Mouse (Mus musculus): ENCODE results near the gene Nup62. TPM values are rescaled to one million over a fixed set of nuclear protein-coding genes. Genes with fewer than 3 reads are reported as not detected.

The Nup62 gene
- polyA plus RNA-seq, 1 experiment from 2014 or later = 57.6 TPM

DNA sequence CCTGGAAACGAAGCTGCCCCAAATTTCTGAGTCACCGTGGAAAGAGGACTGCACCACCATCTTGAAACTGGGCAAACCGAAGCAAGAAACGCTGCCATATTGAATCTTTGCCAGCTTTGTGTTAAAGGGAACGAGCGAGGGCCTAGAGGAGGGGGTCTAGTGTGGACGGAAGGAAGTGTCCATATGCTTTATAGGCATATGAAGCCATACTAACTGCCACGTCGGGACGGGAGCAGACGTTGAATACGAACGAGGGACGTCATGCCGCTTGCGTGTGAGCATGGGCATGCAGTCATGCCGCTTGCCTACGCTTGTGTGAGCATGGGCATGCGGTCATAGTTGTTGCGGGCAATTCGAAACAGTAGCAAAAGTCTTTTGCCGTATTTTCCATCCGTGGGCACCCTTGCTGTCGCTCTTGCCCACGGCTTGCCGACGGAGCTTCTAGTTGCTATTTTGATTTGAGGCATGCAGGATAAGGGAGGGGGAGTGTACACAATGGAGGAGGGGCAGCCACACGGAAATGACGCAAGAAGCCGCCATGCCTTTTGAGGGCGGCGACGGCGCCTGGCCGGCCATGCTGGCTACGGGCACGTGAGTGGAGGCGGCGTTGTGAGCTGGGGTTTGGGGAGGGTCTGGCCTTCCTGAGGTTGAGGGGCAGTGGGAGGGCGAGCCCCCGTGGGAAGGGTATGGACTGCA, 33.7 kb downstream of the Nup62 start:
- Histone ChIP-seq H3K9ac (ENCODE audit: low read depth, low read length) (peak overlapping the region; percentile 78), H3K27ac (peak overlapping the region; percentile 97), H3K27me3 (ENCODE audit: insufficient read depth, low read length) (no peaks in the 10 kb centered on the region), H3K4me1 (replicated peaks; ENCODE audit: insufficient read depth, low read length) (peaks cover 15% of the 10 kb centered on the region), H3K36me3 (ENCODE audit: insufficient read depth, low read length) (peaks cover 21% of the 10 kb centered on the region), H3K4me2 (ENCODE audit: low read length) (peak overlapping the region; percentile 75), H3K9me3 (replicated peaks; ENCODE audit: low read length) (no peaks in the 10 kb centered on the region), H3K4me3 (replicated peaks; ENCODE audit: low read depth, low read length) (peak overlapping the region; percentile 73)
- DNase-seq (ENCODE audit: low spot score) (peak; percentile 98), ATAC-seq (replicated peaks; ENCODE audit: low FRiP score, low read depth) (peak; percentile 40)
- no peak for TF ChIP-seq CTCF (IDR thresholded peaks at IDR 0.05; ENCODE audit: low read depth)
- WGBS = under 1% methylated on average over 41 of the region's 41 CpGs

DNA sequence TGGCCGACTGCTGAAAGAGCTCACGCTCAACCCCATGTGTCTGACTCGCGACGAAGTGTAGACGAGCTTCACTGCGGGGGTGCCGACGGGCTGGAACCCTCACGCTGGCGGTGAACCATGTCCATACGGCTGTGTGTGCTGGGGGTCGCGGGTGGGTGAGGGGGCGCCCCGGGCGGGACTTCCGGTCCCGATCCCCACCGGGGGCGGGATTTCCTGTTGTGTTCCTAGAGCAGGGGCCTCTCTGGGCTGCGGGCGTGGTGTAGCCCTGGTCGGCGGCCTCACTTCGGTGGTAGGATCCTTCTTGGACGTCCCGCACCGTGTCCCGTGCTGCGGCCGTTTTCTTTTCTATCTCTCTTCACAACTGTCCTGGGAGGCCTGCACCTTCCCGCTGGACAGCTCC, 34.3 kb downstream of the Nup62 start:
- TF ChIP-seq CTCF (IDR thresholded peaks at IDR 0.05; ENCODE audit: low read depth) = 0 out of 2 replicates have a peak, but pooled peaks have one; percentile 24
- H3K9ac ChIP-seq (ENCODE audit: low read depth, low read length) = peak overlapping the region; percentile 78
- H3K27me3 ChIP-seq (ENCODE audit: insufficient read depth, low read length) = no peaks in the 10 kb centered on the region
- H3K4me1 ChIP-seq (replicated peaks; ENCODE audit: insufficient read depth, low read length) = peaks cover 19% of the 10 kb centered on the region
- ATAC-seq (replicated peaks; ENCODE audit: low FRiP score, low read depth) = peak; percentile 16
- peak overlapping the region; percentile 97 for H3K27ac ChIP-seq
- H3K36me3 ChIP-seq (ENCODE audit: insufficient read depth, low read length) = peaks cover 15% of the 10 kb centered on the region
- peak overlapping the region; percentile 73 for H3K4me3 ChIP-seq (replicated peaks; ENCODE audit: low read depth, low read length)
- H3K4me2 ChIP-seq (ENCODE audit: low read length) = peak overlapping the region; percentile 75
- WGBS = 0% methylated on average over 33 of the region's 33 CpGs
- H3K9me3 ChIP-seq (replicated peaks; ENCODE audit: low read length) = no peaks in the 10 kb centered on the region
- DNase-seq (ENCODE audit: low spot score) = peak; percentile 90

DNA sequence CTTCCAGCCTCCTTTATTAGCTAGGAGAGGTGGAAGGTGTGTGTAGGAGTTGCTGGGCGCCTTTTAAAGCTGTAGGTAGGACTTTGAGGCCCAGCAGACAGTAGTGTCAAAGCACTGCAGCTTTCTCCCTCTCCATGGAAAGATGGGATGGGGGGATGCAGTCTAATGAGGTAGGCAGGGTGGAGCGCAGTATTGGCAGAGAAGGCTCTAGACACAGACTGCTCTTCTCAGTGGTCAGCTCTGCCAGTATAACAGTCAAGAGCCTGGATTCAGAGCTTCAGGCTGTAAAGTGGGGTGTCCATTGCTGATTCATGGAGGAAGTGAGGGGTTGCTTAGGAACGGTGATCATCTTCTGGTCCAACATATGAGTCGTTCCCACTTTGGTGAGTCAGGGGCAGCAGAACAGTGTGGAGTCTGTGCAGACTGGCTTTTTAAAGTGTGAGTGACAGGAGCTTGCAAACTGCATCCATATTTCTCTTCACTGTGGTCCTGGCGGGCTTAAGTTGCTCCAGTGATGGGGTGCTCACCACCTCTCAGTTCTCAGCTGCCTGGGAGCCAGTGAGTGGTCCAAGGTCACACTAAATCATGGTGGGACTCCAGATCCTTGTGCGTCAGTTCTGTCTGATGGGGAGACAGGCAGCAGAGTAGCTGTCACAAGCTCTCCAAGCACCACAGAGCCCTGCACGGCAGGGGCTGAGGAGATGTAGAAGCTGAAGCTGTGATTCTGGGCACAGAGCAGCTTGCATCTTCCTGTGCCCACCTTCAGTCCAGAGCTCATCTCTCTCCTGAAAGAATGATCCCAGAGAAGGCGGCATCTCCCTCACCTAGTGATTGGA, 35.1 kb downstream of the Nup62 start:
- Histone ChIP-seq H3K9ac (ENCODE audit: low read depth, low read length) (peak overlapping the region; percentile 78), H3K27ac (peak overlapping the region; percentile 97), H3K9me3 (replicated peaks; ENCODE audit: low read length) (no peaks in the 10 kb centered on the region), H3K4me2 (ENCODE audit: low read length) (peak overlapping the region; percentile 75), H3K4me3 (replicated peaks; ENCODE audit: low read depth, low read length) (peak overlapping the region; percentile 73), H3K27me3 (ENCODE audit: insufficient read depth, low read length) (no peaks in the 10 kb centered on the region), H3K36me3 (ENCODE audit: insufficient read depth, low read length) (peaks cover 6% of the 10 kb centered on the region; the same call in 1 of the 2 replicates), H3K4me1 (replicated peaks; ENCODE audit: insufficient read depth, low read length) (peaks cover 28% of the 10 kb centered on the region)
- 72% methylated on average over 8 of the region's 8 CpGs for WGBS
- ATAC-seq (replicated peaks; ENCODE audit: low FRiP score, low read depth) (no peak), DNase-seq (ENCODE audit: low spot score) (no peak)
- TF ChIP-seq CTCF (IDR thresholded peaks at IDR 0.05; ENCODE audit: low read depth) = no peak

DNA sequence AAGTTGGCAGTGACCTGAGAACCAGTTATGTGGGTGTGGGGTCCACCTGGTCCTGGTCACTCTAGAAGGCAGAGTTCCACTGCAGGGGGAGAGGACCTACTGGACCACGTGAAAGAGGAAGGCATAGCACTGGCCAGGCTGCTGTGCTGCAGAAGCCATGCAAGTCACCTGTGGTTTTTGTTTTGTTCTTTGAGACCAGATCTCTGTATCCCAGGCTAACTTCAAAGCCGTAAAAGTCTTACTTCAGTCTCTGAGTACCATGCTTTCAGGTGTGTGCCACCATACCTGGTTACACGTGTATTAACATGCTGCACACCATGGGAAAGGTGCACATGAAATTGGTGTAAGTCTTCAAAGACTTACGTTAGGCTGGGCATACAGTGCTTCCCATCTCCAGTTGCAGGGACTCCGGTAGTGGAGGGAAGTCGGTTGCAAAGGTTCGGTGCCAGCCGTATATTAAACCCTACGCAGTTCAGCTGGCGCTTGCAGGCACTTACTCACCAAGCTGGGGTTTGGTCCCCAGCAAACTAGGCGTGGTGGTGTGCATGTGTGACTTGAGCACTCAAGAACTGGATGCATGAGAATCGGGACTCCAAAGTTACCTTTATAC, 35.8 kb downstream of the Nup62 start:
- H3K4me2 ChIP-seq (ENCODE audit: low read length) = no peak overlapping the region
- WGBS = 89% methylated on average over 12 of the region's 12 CpGs
- no peaks in the 10 kb centered on the region for H3K9me3 ChIP-seq (replicated peaks; ENCODE audit: low read length)
- H3K36me3 ChIP-seq (ENCODE audit: insufficient read depth, low read length) = 0 out of 2 replicates have a peak, but pooled peaks cover under 1% of the 10 kb centered on the region
- H3K27ac ChIP-seq = no peak overlapping the region
- no peak for ATAC-seq (replicated peaks; ENCODE audit: low FRiP score, low read depth)
- H3K27me3 ChIP-seq (ENCODE audit: insufficient read depth, low read length) = no peaks in the 10 kb centered on the region
- no peak for TF ChIP-seq CTCF (IDR thresholded peaks at IDR 0.05; ENCODE audit: low read depth)
- no peak overlapping the region for H3K9ac ChIP-seq (ENCODE audit: low read depth, low read length)
- no peak overlapping the region for H3K4me3 ChIP-seq (replicated peaks; ENCODE audit: low read depth, low read length)
- H3K4me1 ChIP-seq (replicated peaks; ENCODE audit: insufficient read depth, low read length) = peaks cover 28% of the 10 kb centered on the region
- DNase-seq (ENCODE audit: low spot score) = no peak

DNA sequence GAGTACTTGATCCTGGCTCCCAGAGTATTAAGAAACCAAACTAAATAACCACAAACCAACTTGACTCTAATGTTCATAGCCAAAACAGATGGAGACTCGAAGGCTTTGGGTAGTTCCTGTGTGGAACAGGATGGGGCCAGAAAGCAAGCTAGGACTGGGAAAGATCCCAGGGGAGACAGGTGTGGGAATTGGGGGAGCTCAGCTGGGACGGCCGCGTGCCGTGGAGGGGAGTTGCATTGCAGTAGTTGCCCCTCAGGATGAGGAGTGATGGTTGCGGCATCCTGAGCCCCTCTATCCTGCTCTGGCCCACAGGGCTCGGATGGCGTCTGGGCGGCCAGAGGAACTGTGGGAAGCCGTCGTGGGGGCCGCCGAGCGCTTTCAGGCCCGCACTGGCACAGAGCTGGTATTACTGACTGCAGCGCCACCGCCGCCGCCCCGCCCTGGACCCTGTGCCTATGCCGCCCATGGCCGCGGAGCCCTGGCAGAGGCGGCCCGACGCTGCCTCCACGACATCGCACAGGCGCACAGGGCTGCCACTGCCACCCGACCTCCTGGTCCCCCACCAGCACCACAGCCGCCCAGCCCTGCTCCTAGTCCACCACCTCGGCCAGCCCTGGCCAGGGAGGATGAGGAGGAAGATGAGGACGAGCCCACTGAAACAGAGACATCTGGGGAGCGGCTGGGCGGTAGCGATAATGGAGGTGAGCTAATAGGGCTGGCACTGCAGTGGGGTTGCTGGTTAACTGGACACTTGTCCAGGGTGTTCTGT, 36.6 kb downstream of the Nup62 start:
- Histone ChIP-seq H3K27ac (no peak overlapping the region), H3K4me1 (replicated peaks; ENCODE audit: insufficient read depth, low read length) (peaks cover 29% of the 10 kb centered on the region), H3K9me3 (replicated peaks; ENCODE audit: low read length) (no peaks in the 10 kb centered on the region), H3K4me3 (replicated peaks; ENCODE audit: low read depth, low read length) (no peak overlapping the region), H3K27me3 (ENCODE audit: insufficient read depth, low read length) (no peaks in the 10 kb centered on the region), H3K9ac (ENCODE audit: low read depth, low read length) (no peak overlapping the region), H3K36me3 (ENCODE audit: insufficient read depth, low read length) (no peaks in the 10 kb centered on the region), H3K4me2 (ENCODE audit: low read length) (no peak overlapping the region)
- DNase-seq (ENCODE audit: low spot score) (no peak), ATAC-seq (replicated peaks; ENCODE audit: low FRiP score, low read depth) (no peak)
- WGBS = 91% methylated on average over 33 of the region's 36 CpGs
- TF ChIP-seq CTCF (IDR thresholded peaks at IDR 0.05; ENCODE audit: low read depth) = no peak

Measured in kidney, postnatal 0 days (tissue).